Mouse (Mus musculus) right cerebral cortex, postnatal 10 days (tissue): ENCODE results near the gene Fkbp10.
A peak's percentile ranks its signal among the peaks of the same experiment; 100 is the strongest.

Experiments used
- DNase-seq, 2 experiments: peaks; one replicate each; pipeline ENCODE4 v3.0.0; 2021; ENCODE audit warnings: low spot score in 2 of 2

Fkbp10 gene

GRCm38 (mm10) chr11:100394353-100395074 lies 21.0 kb upstream of the Fkbp10 start:
- no peak for DNase-seq

GRCm38 (mm10) chr11:100395200-100395599 lies 20.3 kb upstream of the Fkbp10 start:
- DNase-seq = no peak

- DNase-seq = peak in 1 of 2 experiments; percentile 55
These were observed 19.5 kb upstream of the Fkbp10 start for GRCm38 (mm10) chr11:100395861-100396631.

GRCm38 (mm10) chr11:100396886-100397599 lies 18.5 kb upstream of the Fkbp10 start:
- DNase-seq = peak; percentile 44 to 52

- peak; percentile 100 for DNase-seq
These were observed 17.7 kb upstream of the Fkbp10 start, which contains the start of gene Jup for GRCm38 (mm10) chr11:100397600-100398389. Gene Jup (minus strand): TSS chr11:100397763.

- DNase-seq = no peak
These were observed 17.0 kb upstream of the Fkbp10 start for GRCm38 (mm10) chr11:100398517-100398916.

- DNase-seq = no peak
These were observed 16.2 kb upstream of the Fkbp10 start for GRCm38 (mm10) chr11:100399320-100399719.

GRCm38 (mm10) chr11:100399727-100400538 lies 15.6 kb upstream of the Fkbp10 start:
- DNase-seq = no peak

- no peak for DNase-seq
These were observed 14.7 kb upstream of the Fkbp10 start for GRCm38 (mm10) chr11:100400842-100401241.

GRCm38 (mm10) chr11:100402240-100402639 lies 13.3 kb upstream of the Fkbp10 start:
- DNase-seq = no peak

- DNase-seq = no peak
These were observed 12.8 kb upstream of the Fkbp10 start for GRCm38 (mm10) chr11:100402682-100403081.

GRCm38 (mm10) chr11:100403445-100404134 lies 11.9 kb upstream of the Fkbp10 start:
- DNase-seq = no peak

GRCm38 (mm10) chr11:100404456-100405074 lies 10.9 kb upstream of the Fkbp10 start:
- no peak for DNase-seq

- DNase-seq = no peak
These were observed 9.2 kb upstream of the Fkbp10 start for GRCm38 (mm10) chr11:100406273-100406672.

GRCm38 (mm10) chr11:100406995-100407705 lies 8.3 kb upstream of the Fkbp10 start:
- DNase-seq = no peak

GRCm38 (mm10) chr11:100408076-100408834 lies 7.2 kb upstream of the Fkbp10 start:
- peak; percentile 67 to 76 for DNase-seq

GRCm38 (mm10) chr11:100408835-100409462 lies 6.5 kb upstream of the Fkbp10 start:
- no peak for DNase-seq

- DNase-seq = no peak
These were observed 5.8 kb upstream of the Fkbp10 start for GRCm38 (mm10) chr11:100409686-100410085.
